Mouse (Mus musculus) adrenal gland, postnatal 10 days (tissue): ENCODE results near the gene Gm15013. TPM values are rescaled to one million over a fixed set of nuclear protein-coding genes. Genes with fewer than 3 reads are reported as not detected.
"Not testable (repeated sequence)": the region's sequence is repeated elsewhere in the genome, so short reads cannot be mapped to it uniquely, and the experiment has no call there.

ENCODE experiments used
- DNase-seq: peaks from one replicate; pipeline ENCODE4 v3.0.0; 2021; ENCODE audit warnings: mixed read lengths
- long read RNA-seq, 2 experiments: library from polyadenylated mRNA; stranded (forward); transcript quantifications; one replicate each; pipeline ENCODE4 v2.0.0; 2021
- total RNA-seq, 2 experiments: library from RNA; stranded (reverse); gene quantifications; 2 replicates each; pipeline ENCODE4 v1.2.3; 2021

The Gm15013 gene
- total RNA-seq = not detected
- long read RNA-seq, experiment 1 = 0 reads
- long read RNA-seq, experiment 2 = 0 reads

GRCm38 (mm10) chrX:139714381-139714780 is at the start of gene Gm15013:
Gene Gm15013, minus strand, starts transcription at chrX:139714481.
- no peak for DNase-seq

GRCm38 (mm10) chrX:139762546-139762945 is 48.3 kb upstream of the Gm15013 start:
- peak; percentile 49 for DNase-seq

DNA sequence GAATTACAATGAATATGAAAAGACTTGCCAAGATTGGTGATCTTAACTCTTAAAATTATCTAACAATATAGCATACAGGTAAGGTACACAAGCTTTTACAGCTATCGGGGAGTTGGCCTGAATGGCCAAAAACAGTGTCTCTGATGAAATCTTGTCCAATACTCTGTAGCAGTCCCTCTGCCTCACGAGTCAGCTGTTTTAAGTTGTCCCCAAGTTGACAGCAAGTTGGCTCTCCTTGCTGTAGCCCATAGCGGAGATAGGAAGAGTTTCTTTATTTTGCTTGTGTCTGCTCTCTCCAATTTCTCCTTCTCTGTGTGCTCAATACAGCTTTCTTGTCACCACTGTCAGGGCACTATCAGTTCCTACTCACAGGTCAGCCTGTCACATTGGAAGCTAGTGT is 44.4 kb upstream of the Gm15013 start:
- not testable (repeated sequence) for DNase-seq

DNA sequence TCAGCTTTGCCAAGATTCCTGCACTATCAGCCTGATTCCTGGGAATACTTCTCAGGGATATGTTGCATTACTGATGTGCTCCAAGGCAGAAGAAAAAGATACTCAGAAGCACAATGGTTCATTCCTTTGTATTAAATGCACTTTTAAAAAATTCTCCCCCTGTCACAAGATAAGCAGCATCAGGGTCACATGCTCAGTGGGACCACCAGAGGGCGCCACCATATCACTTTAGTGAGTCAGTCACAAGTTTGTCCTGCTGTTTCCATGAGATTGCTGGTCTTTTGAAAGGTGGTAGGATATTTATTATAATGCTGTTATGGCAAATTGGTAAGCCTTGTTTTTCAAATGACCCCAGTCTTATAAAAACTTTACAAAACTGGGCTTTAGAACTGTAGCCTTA is 37.6 kb upstream of the Gm15013 start:
- peak; percentile 61 for DNase-seq

DNA sequence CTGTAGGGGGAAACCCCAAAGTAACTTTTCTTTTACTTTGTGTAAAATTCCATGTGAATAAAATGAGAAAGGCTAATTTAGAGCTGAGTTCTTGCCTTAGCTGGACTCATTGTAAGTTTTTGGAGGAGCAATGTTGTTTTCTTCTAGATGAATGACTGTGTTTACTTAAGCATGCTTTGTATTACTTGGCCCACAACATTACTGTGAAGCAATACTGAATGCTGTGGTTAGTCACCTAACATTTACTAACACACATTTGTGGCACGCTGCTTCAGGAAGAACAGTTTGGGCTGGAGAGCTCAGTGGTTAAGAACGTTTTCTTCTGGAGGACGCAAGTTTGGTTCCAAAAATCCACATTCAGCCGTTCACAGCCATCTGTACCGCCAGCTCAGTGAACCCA is 22.8 kb upstream of the Gm15013 start:
- DNase-seq = no peak

- no peak for DNase-seq
These were observed 16.3 kb upstream of the Gm15013 start for GRCm38 (mm10) chrX:139730541-139730940.

DNA sequence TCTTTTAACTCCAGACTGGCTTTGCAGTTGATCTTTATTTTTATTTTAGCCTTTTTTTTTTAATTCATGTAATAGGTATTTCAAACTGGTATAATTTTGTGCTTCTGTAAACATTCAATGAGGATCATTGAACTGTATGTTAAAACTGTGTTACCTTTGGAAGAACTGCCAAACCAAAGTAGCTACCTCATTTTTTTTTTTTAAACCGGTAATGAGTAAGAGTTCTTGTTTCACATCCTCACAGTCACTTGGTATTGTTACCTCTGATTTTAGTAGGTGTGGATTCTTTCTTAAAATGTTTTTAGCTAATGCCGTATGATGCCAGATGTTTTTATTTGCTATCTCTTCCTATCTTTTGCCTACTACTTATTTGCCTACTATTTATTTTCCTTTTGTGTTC is 8.1 kb upstream of the Gm15013 start:
- no peak for DNase-seq

DNA sequence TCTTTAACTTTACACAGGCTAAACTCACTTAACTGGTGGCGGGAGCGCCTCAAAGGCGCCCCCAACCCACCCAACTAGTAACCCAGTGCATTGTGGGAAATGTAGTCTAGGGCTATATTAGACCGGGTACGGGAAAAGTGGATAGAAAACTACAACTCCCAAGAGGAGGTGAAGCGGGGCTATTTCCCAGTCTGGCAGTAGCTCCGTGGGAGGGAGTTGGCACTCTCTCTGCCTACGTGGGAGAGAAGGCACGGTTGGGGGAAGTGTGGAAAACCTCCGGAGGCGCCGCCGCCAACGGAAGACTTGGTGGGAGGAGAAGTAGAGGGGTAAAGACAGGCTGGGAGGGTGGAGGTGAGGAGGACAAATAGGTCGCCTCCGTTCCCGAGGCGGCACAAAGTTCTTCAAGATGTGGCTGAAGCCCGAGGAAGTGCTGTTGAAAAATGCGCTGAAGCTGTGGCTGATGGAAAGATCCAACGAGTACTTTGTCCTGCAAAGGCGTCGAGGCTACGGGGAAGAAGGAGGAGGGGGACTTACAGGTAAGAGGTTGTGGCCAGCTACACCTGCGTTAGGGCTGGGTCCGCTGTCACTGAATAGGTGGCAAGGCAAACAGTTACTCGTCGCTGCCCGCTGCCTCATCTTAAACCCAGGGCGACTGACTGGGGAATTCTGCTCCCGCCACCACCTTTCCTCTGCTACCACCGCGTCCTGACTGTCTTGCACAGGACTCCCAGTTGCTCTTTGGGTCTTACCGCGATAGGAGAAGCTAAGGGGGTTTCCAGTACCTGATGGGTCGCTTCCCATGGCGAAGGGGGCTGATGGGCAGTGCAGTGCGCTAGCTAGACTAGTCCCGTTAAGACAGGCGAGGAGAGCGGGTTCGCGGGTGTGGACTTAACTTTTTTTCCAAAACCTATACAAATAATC is 29.2 kb downstream of the Gm15013 start, which contains the start of gene Tbc1d8b:
Tbc1d8b (plus strand) TSS at position 222 of the 921 bp plus-strand sequence.
- peak; percentile 82 for DNase-seq

DNA sequence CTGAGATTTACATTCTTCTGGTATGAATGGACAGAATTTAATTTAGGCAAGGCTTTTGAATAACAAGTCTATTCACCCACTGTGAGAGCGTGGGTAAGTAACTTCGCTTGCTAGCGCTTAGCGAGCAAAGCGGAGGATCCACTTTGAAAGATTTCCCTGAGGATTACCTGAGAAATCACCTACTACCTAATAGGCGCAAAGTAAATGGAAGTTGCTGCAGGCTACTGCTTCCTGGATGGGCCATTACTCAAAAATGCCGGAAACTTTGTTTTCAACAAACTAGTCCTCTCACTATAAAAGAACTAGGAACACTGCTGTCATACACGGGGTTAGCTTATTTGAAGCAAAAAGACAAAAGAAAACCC is 29.9 kb downstream of the Gm15013 start:
- no peak for DNase-seq

DNA sequence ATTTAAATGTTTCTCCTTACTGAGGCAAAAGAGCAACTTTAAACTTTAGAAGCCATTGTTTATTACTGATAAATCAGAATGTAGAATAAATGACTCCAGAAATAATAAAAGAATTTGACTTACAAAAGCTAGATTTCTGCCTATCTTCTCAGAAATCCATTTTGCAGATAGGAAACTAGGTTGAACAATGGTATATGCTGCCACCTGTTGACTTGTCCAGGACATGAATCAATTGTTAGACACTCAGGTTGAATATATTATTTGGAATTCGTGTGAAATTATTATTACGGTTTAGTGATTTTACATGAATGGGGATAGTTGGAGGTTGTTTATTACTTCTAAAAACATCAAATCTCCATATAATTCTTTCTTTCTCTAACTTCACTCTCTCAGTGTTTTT is 48.5 kb downstream of the Gm15013 start:
- peak; percentile 4 for DNase-seq

Other genes with a start within 250 kb of the Gm15013 start
- gene D330045A20Rik, start 234.1 kb downstream of the Gm15013 start, total RNA-seq = under 1 TPM; 0.48 to 0.60 TPM
- 10 to 100 TPM; 21.1 to 33.0 TPM for gene Rnf128, start 151.2 kb downstream of the Gm15013 start, total RNA-seq
- 1 to 10 TPM; 8.9 to 9.0 TPM for gene Tbc1d8b, start 29.5 kb downstream of the Gm15013 start, total RNA-seq
- gene Ripply1, start 67.9 kb upstream of the Gm15013 start, total RNA-seq = not detected
- 1 to 10 TPM; 1.4 TPM for gene Cldn2, start 86.3 kb upstream of the Gm15013 start, total RNA-seq
- 1 to 10 TPM; 9.6 to 10.0 TPM for gene Morc4, start 157.2 kb upstream of the Gm15013 start, total RNA-seq